Mouse (Mus musculus) MEL (cell line): Measurements from ENCODE around the gene Net1. TPM values are rescaled to one million over a fixed set of nuclear protein-coding genes. Genes with fewer than 3 reads are reported as not detected.

Experiments
- DNase-seq: peaks from one replicate; pipeline ENCODE4 v3.0.0; 2011; ENCODE audit warnings: low read depth, low spot score
- H3K27ac ChIP-seq: 2 replicates; pipeline ENCODE4 v1.5.1; 2012; ENCODE audit warnings: low read depth, mild to moderate bottlenecking, control low read depth, low read length, moderate library complexity; ENCODE audit not compliant: control insufficient read depth
- H3K27me3 ChIP-seq, 2 experiments: fragments of 150-350 bp in 1 of 2; sonication (generic) in 1 of 2; 2 replicates each; pipeline ENCODE4 v1.6.1; 2012; ENCODE audit warnings: low read length in 2 of 2, mild to moderate bottlenecking in 2 of 2, improper control_type of control experiment in 1 of 2, moderate library complexity in 1 of 2; ENCODE audit not compliant: insufficient read depth in 2 of 2, control insufficient read depth in 1 of 2
- H3K36me3 ChIP-seq, 2 experiments: 2 replicates each; pipeline ENCODE4 v1.6.1; 2012 to 2014; ENCODE audit warnings: low read length in 2 of 2, improper control_type of control experiment in 1 of 2, inconsistent platforms in 1 of 2, mild to moderate bottlenecking in 1 of 2; ENCODE audit not compliant: insufficient read depth in 2 of 2, control insufficient read depth in 1 of 2
- H3K4me1 ChIP-seq, 2 experiments: fragments of 150-350 bp in 1 of 2; sonication (generic) in 1 of 2; 2 replicates each; pipeline ENCODE4 v1.6.1; 2012; ENCODE audit warnings: low read length in 2 of 2, improper control_type of control experiment in 1 of 2, mild to moderate bottlenecking in 1 of 2; ENCODE audit not compliant: insufficient read depth in 2 of 2, control insufficient read depth in 1 of 2
- H3K4me3 ChIP-seq, 2 experiments: fragments of 150-350 bp in 1 of 2; sonication (generic) in 1 of 2; 2 replicates each; pipeline ENCODE4 v1.5.1; 2012; ENCODE audit warnings: low read depth in 2 of 2, low read length in 2 of 2, mild to moderate bottlenecking in 2 of 2, moderate library complexity in 2 of 2, control low read depth in 1 of 2, improper control_type of control experiment in 1 of 2; ENCODE audit not compliant: control insufficient read depth in 1 of 2, insufficient read depth in 1 of 2
- H3K79me2 ChIP-seq: 2 replicates; pipeline ENCODE4 v1.6.1; 2012; ENCODE audit warnings: mild to moderate bottlenecking, low read length, moderate library complexity; ENCODE audit not compliant: control insufficient read depth, poor library complexity, insufficient read depth
- H3K9ac ChIP-seq: 2 replicates; pipeline ENCODE4 v1.6.1; 2012; ENCODE audit warnings: low read depth, mild to moderate bottlenecking, control low read depth, low read length, moderate library complexity; ENCODE audit not compliant: control insufficient read depth, poor library complexity, severe bottlenecking
- H3K9me3 ChIP-seq: fragments of 150-350 bp; sonication (generic); replicated peaks from 2 replicates; pipeline ENCODE4 v1.6.1; 2012; ENCODE audit warnings: mild to moderate bottlenecking, low read length, improper control_type of control experiment, moderate library complexity; ENCODE audit not compliant: insufficient read depth
- BHLHE40 ChIP-seq: IDR thresholded peaks from 2 replicates; pipeline ENCODE4 v1.6.1; 2012; ENCODE audit warnings: low read depth, mild to moderate bottlenecking, inconsistent platforms, low read length, improper control_type of control experiment, borderline replicate concordance
- CHD1 ChIP-seq: IDR thresholded peaks from 2 replicates; pipeline ENCODE4 v1.6.1; 2012; ENCODE audit warnings: low read depth, mild to moderate bottlenecking, inconsistent platforms, low read length, improper control_type of control experiment
- CHD2 ChIP-seq: IDR thresholded peaks from 2 replicates; pipeline ENCODE4 v1.6.1; 2011; ENCODE audit warnings: low read length, improper control_type of control experiment
- CTCF ChIP-seq, 3 experiments: IDR thresholded peaks in 2 of 3; conservative IDR thresholded peaks in 1 of 3; 2 replicates each; pipeline ENCODE4 v1.5.1; 2011 to 2012; ENCODE audit warnings: low read length in 3 of 3, low read depth in 2 of 3, mild to moderate bottlenecking in 2 of 3, improper control_type of control experiment in 1 of 3, inconsistent platforms in 1 of 3, mixed read lengths in 1 of 3, moderate library complexity in 1 of 3; ENCODE audit not compliant: control insufficient read depth in 1 of 3, insufficient read depth in 1 of 3, poor library complexity in 1 of 3, severe bottlenecking in 1 of 3
- GABPA ChIP-seq: IDR thresholded peaks from 2 replicates; pipeline ENCODE4 v1.6.1; 2012; ENCODE audit warnings: low read depth, mild to moderate bottlenecking, inconsistent platforms, low read length, improper control_type of control experiment, moderate library complexity
- GATA1 ChIP-seq: IDR thresholded peaks from 2 replicates; pipeline ENCODE4 v1.6.1; 2011; ENCODE audit warnings: low read depth, low read length, improper control_type of control experiment
- MAZ ChIP-seq: IDR thresholded peaks from 2 replicates; pipeline ENCODE4 v1.6.1; 2012; ENCODE audit warnings: low read depth, mild to moderate bottlenecking, inconsistent platforms, low read length, improper control_type of control experiment
- MXI1 ChIP-seq: IDR thresholded peaks from 2 replicates; pipeline ENCODE4 v1.6.1; 2011; ENCODE audit warnings: mild to moderate bottlenecking, low read depth, low read length, improper control_type of control experiment
- MYB ChIP-seq: IDR thresholded peaks from 2 replicates; pipeline ENCODE4 v1.6.1; 2011; ENCODE audit warnings: mild to moderate bottlenecking, low read depth, low read length, improper control_type of control experiment
- POLR2AphosphoS2 ChIP-seq: IDR thresholded peaks from 2 replicates; pipeline ENCODE4 v1.6.1; 2011; ENCODE audit warnings: low read length, improper control_type of control experiment
- POLR2AphosphoS5 ChIP-seq: IDR thresholded peaks from 2 replicates; pipeline ENCODE4 v1.6.1; 2012; ENCODE audit warnings: low read depth, borderline replicate concordance, mild to moderate bottlenecking, inconsistent platforms, low read length, moderate library complexity, mixed read lengths
- RCOR1 ChIP-seq: IDR thresholded peaks from 2 replicates; pipeline ENCODE4 v1.6.1; 2012; ENCODE audit warnings: low read depth, mild to moderate bottlenecking, inconsistent platforms, low read length, improper control_type of control experiment
- SIN3A ChIP-seq: IDR thresholded peaks from 2 replicates; pipeline ENCODE4 v1.6.1; 2012; ENCODE audit warnings: low read length, improper control_type of control experiment, inconsistent platforms
- SMC3 ChIP-seq: IDR thresholded peaks from 2 replicates; pipeline ENCODE4 v1.6.1; 2011; ENCODE audit warnings: low read depth, low read length, improper control_type of control experiment
- USF2 ChIP-seq, 2 experiments: IDR thresholded peaks; 2 replicates each; pipeline ENCODE4 v1.6.1; 2011 to 2012; ENCODE audit warnings: improper control_type of control experiment in 2 of 2, low read length in 2 of 2, borderline replicate concordance in 1 of 2, inconsistent platforms in 1 of 2, low read depth in 1 of 2, mild to moderate bottlenecking in 1 of 2; ENCODE audit not compliant: insufficient read depth in 1 of 2
- ZC3H11A ChIP-seq: IDR thresholded peaks from 2 replicates; pipeline ENCODE4 v1.6.1; 2012; ENCODE audit warnings: low read depth, mild to moderate bottlenecking, inconsistent platforms, low read length, improper control_type of control experiment
- ZNF384 ChIP-seq: IDR thresholded peaks from 2 replicates; pipeline ENCODE4 v1.6.1; 2012; ENCODE audit warnings: low read depth, mild to moderate bottlenecking, inconsistent platforms, low read length, improper control_type of control experiment
- polyA plus RNA-seq, 2 experiments: library from polyadenylated mRNA; stranded (reverse) in 1 of 2; unstranded in 1 of 2; fragments of >175 nt in 1 of 2; fragments of >200 nt in 1 of 2; gene quantifications; 2 replicates each; pipeline versions ENCODE4 v1.2.1 to v1.2.4; 2012; ENCODE audit warnings: low replicate concordance in 2 of 2, low read depth in 1 of 2; ENCODE audit not compliant: insufficient read length in 2 of 2, insufficient read depth in 1 of 2, missing spikeins in 1 of 2
- total RNA-seq: library from RNA; depleted of rRNA; stranded (reverse); fragments of 300-350 nt; gene quantifications from 2 replicates; pipeline ENCODE4 v1.2.3, GENCODE M21; 2012

Net1 gene
- total and polyA plus RNA-seq, 3 experiments: 29.8 to 125 (median 63.2) TPM

GRCm38 (mm10) chr13:3947267-3947666 lies 29.2 kb upstream of the Net1 start:
- peaks cover 2 to 8% of the 10 kb centered on the region in 2 experiments; a peak in 2 of 4 replicates for H3K27me3 ChIP-seq
- TF ChIP-seq CHD2: no peak
- no peak for TF ChIP-seq SMC3
- TF ChIP-seq ZC3H11A: no peak
- no peak for TF ChIP-seq ZNF384
- no peak for TF ChIP-seq BHLHE40
- TF ChIP-seq RCOR1: no peak
- no peak for TF ChIP-seq GABPA
- TF ChIP-seq GATA1: no peak
- TF ChIP-seq USF2 (IDR thresholded peaks at IDR 0.05; ENCODE audit: borderline replicate concordance in 1 of 2, insufficient read depth in 1 of 2, low read depth in 1 of 2, low read length in 2 of 2): no peak
- TF ChIP-seq SIN3A: no peak
- TF ChIP-seq POLR2AphosphoS5: no peak
- TF ChIP-seq MXI1: no peak
- no peak for TF ChIP-seq CHD1
- no peak for TF ChIP-seq CTCF (IDR thresholded peaks at IDR 0.05 in 2 of 3, conservative IDR thresholded peaks at IDR 0.05 in 1 of 3; ENCODE audit: control insufficient read depth in 1 of 3, insufficient read depth in 1 of 3, low read depth in 2 of 3, low read length in 3 of 3, poor library complexity in 1 of 3, severe bottlenecking in 1 of 3)
- no peak for TF ChIP-seq MYB
- TF ChIP-seq POLR2AphosphoS2: no peak
- H3K27ac ChIP-seq: no peak overlapping the region
- H3K9ac ChIP-seq: no peak overlapping the region
- no peaks in the 10 kb centered on the region for H3K4me1 ChIP-seq
- no peaks in the 10 kb centered on the region for H3K79me2 ChIP-seq
- DNase-seq: no peak
- no peak overlapping the region for H3K4me3 ChIP-seq
- H3K9me3 ChIP-seq: no peaks in the 10 kb centered on the region
- H3K36me3 ChIP-seq: no peaks in the 10 kb centered on the region

- H3K79me2 ChIP-seq: no peaks in the 10 kb centered on the region
- TF ChIP-seq MAZ: no peak
Observed at GRCm38 (mm10) chr13:3945249-3945648, 27.2 kb upstream of the Net1 start, which contains the start of gene Ucn3. Ucn3 (minus strand) TSS chr13:3945349.

More at GRCm38 (mm10) chr13:3945249-3945648, 27.2 kb upstream of the Net1 start, which contains the start of gene Ucn3:
- Histone ChIP-seq H3K27ac (no peak within 1 kb of the TSS), H3K27me3 (peaks cover 2 to 8% of the 10 kb centered on the region in 2 experiments; a peak in 2 of 4 replicates), H3K36me3 (no peaks in the 10 kb centered on the region), H3K9ac (no peak within 1 kb of the TSS), H3K4me3 (no peak within 1 kb of the TSS), H3K4me1 (no peaks in the 10 kb centered on the region), H3K9me3 (no peaks in the 10 kb centered on the region)
- DNase-seq: no peak
